Mouse (Mus musculus): ENCODE data around the gene Napepld.
"Not testable (repeated sequence)": the region's sequence is repeated elsewhere in the genome, so short reads cannot be mapped to it uniquely, and the experiment has no call there.

DNA sequence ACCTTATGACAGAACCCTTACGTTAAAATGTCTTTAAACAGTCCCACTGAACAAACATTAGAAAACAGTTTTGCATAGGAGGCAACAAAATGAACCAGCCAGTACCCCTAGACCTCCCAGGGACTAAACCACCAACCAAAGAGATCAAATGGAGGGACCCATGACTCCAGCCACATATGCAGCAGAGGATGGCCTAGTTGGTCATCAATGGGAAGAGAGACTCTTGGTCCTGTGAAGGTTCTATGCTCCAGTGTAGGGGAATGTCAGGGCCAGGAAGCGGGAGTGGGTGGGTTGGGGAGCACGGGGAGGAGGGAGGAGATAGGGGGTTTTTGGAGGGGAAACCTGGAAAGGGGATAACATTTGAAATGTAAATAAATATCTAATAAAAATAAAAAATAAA lies 1.6 kb downstream of the Napepld start:
- TF ChIP-seq CTCF (IDR thresholded peaks at IDR 0.05; ENCODE audit: control insufficient read depth, insufficient read depth, insufficient read length); MAX (IDR thresholded peaks at IDR 0.05); CEBPB (IDR thresholded peaks at IDR 0.05; ENCODE audit: low read depth); USF1 (IDR thresholded peaks at IDR 0.05; ENCODE audit: low read depth); MYOG (IDR thresholded peaks at IDR 0.05; ENCODE audit: control insufficient read depth, extremely low read depth, insufficient read length); FOSL1 (IDR thresholded peaks at IDR 0.05; ENCODE audit: insufficient read depth, low read length, poor library complexity, severe bottlenecking); MYOD1 (IDR thresholded peaks at IDR 0.05; ENCODE audit: control insufficient read depth, insufficient read length, low read depth): not testable (repeated sequence)

Data from C2C12 (cell line).